Mouse (Mus musculus): Measurements from ENCODE around the gene Dmrt2. TPM values are rescaled to one million over a fixed set of nuclear protein-coding genes. Genes with fewer than 3 reads are reported as not detected.

Dmrt2 gene
- total RNA-seq (2021) = 1 to 10 TPM; 4.3 to 5.1 TPM
- long read RNA-seq, experiment 1, transcript Dmrt2-201 (4 exons, 2,337 nt) = major isoform, 5 of 6 reads
- long read RNA-seq, experiment 1, partial matches to known transcripts = 0 of 6 reads
- long read RNA-seq, experiment 1, other reads (novel, unspliced or antisense) = 1 of 6 reads
- long read RNA-seq, experiment 2, partial matches to known transcripts = 1 of 5 reads
- long read RNA-seq, experiment 2, other reads (novel, unspliced or antisense) = 3 of 5 reads

- DNase-seq = peak; percentile 82 to 85
Measured at GRCm38 (mm10) chr19:25672101-25672950, at the start of gene Dmrt2. Gene Dmrt2 (plus strand): TSS chr19:25672411.

- DNase-seq = peak; percentile 70 to 82
Measured at GRCm38 (mm10) chr19:25628490-25628889, 43.7 kb upstream of the Dmrt2 start.

GRCm38 (mm10) chr19:25635119-25635518 lies 37.1 kb upstream of the Dmrt2 start:
- DNase-seq = no peak

GRCm38 (mm10) chr19:25635622-25636244 lies 36.5 kb upstream of the Dmrt2 start:
- DNase-seq = peak; percentile 70 to 71

GRCm38 (mm10) chr19:25638766-25639361 lies 33.3 kb upstream of the Dmrt2 start:
- no peak for DNase-seq

- DNase-seq = no peak
Measured at GRCm38 (mm10) chr19:25641786-25642185, 30.4 kb upstream of the Dmrt2 start.

GRCm38 (mm10) chr19:25647136-25647535 lies 25.1 kb upstream of the Dmrt2 start:
- no peak for DNase-seq

GRCm38 (mm10) chr19:25648701-25649100 lies 23.5 kb upstream of the Dmrt2 start:
- no peak for DNase-seq

GRCm38 (mm10) chr19:25650474-25650873 lies 21.7 kb upstream of the Dmrt2 start:
- DNase-seq = no peak

- DNase-seq = no peak
Measured at GRCm38 (mm10) chr19:25652560-25652959, 19.7 kb upstream of the Dmrt2 start.

- peak in 1 of 2 experiments; percentile 20 for DNase-seq
Measured at GRCm38 (mm10) chr19:25654034-25654749, 18.0 kb upstream of the Dmrt2 start.

- no peak for DNase-seq
Measured at GRCm38 (mm10) chr19:25665486-25666339, 6.5 kb upstream of the Dmrt2 start.

GRCm38 (mm10) chr19:25667836-25668235 lies 4.4 kb upstream of the Dmrt2 start:
- DNase-seq = no peak

- no peak for DNase-seq
Measured at GRCm38 (mm10) chr19:25669593-25670248, 2.5 kb upstream of the Dmrt2 start.

GRCm38 (mm10) chr19:25670571-25671285 lies 1.5 kb upstream of the Dmrt2 start:
- DNase-seq = no peak

- DNase-seq = no peak
Measured at GRCm38 (mm10) chr19:25671681-25672080, 530 bp upstream of the Dmrt2 start.

- peak; percentile 45 to 53 for DNase-seq
Measured at GRCm38 (mm10) chr19:25673224-25674055, 1.2 kb downstream of the Dmrt2 start.

- no peak for DNase-seq
Measured at GRCm38 (mm10) chr19:25674056-25674420, 1.8 kb downstream of the Dmrt2 start.

- DNase-seq = no peak
Measured at GRCm38 (mm10) chr19:25674744-25675143, 2.5 kb downstream of the Dmrt2 start.
